Mouse (Mus musculus) midbrain, embryonic 15.5 days (tissue): Measurements from ENCODE around the gene Plekhg5. TPM values are rescaled to one million over a fixed set of nuclear protein-coding genes. Genes with fewer than 3 reads are reported as not detected.

ENCODE experiments used
- ATAC-seq: fragments of 200-750 bp; cut with Nextera tagmentation; replicated peaks from 2 replicates; pipeline ENCODE4 v1.8.0; 2017; ENCODE audit warnings: moderate TSS enrichment
- H3K27ac ChIP-seq: fragments of 300-500 bp; sonication (generic); 2 replicates; pipeline ENCODE4 v1.5.1; 2015; ENCODE audit warnings: mild to moderate bottlenecking, inconsistent platforms
- H3K27me3 ChIP-seq: fragments of 300-500 bp; sonication (generic); replicated peaks from 2 replicates; pipeline ENCODE4 v1.6.1; 2015; ENCODE audit warnings: inconsistent platforms
- H3K36me3 ChIP-seq: fragments of 300-500 bp; sonication (generic); replicated peaks from 2 replicates; pipeline ENCODE4 v1.6.1; 2015; ENCODE audit warnings: inconsistent platforms
- H3K4me1 ChIP-seq: fragments of 300-500 bp; sonication (generic); 2 replicates; pipeline ENCODE4 v1.6.1; 2015; ENCODE audit warnings: inconsistent platforms
- H3K4me2 ChIP-seq: fragments of 300-500 bp; sonication (generic); 2 replicates; pipeline ENCODE4 v1.6.1; 2015; ENCODE audit warnings: inconsistent platforms, mild to moderate bottlenecking, moderate library complexity
- H3K4me3 ChIP-seq: fragments of 300-500 bp; sonication (generic); 2 replicates; pipeline ENCODE4 v1.5.1; 2015; ENCODE audit warnings: mild to moderate bottlenecking, inconsistent platforms
- H3K9ac ChIP-seq: fragments of 300-500 bp; sonication (generic); 2 replicates; pipeline ENCODE4 v1.6.1; 2015; ENCODE audit warnings: mild to moderate bottlenecking, inconsistent platforms
- H3K9me3 ChIP-seq: fragments of 300-500 bp; sonication (generic); 2 replicates; pipeline ENCODE4 v1.6.1; 2016; ENCODE audit warnings: inconsistent platforms
- WGBS: fragments of 180-500 bp; shearing (Covaris S2); methylation state at CpG from one replicate; pipeline ENCODE4 v1.1.7; 2015; ENCODE audit warnings: mixed read lengths; 5-methylcytosine and 5-hydroxymethylcytosine counted together
- polyA plus RNA-seq: library from polyadenylated mRNA; unstranded; fragments of >200 nt; fragmentation: Nextera tagmentation; extraction: Ambion mirVana; gene quantifications from 2 replicates; pipeline ENCODE4 v1.2.1, GENCODE M21; 2015

Gene Plekhg5
- polyA plus RNA-seq, 1 experiment from 2014 or later = 12.5 TPM

DNA sequence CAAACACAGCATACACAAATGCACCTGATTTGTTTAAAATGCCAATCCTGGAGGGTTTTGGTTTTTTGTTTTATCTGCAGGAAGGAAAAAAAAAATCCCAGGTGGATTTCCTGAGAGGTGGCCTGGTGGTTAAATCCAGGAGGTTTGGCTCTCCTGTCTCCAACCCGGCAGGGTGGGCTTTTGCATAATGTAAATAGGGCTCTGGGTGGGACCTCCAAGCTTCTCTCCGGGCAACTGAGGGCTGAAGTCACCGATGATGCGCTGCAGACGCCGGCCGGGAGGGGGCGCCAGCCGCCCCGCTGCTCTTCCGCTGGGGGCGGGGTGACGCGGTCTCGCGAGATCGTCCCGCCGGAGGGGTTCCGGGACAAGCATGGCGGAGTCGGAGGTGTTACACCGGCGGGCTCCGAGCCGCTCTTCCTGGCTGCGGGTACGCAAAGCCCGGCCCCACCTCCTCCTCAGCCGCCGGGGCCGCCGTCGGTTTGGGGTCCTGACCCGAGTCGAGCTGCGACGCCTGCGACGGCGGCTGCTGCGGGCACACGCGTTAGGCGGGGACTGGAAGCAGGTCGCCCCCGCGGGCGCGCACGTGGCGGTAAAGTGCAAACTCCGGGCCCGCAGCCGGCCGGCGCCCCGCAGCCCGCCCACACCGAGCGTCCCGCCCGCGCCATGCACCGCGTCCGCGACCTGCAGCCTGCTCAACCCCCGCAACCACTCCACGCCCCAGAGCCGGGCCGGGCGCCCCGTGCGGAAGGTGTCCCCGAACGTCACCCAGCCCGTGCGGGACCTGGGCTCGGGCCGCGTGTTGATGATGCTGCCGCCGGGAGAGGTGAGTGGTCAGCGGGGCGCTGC lies 33.1 kb upstream of the Plekhg5 start, which contains the start of gene Nol9:
Gene Nol9, plus strand, starts transcription at position 337 of the 846 bp plus-strand sequence.
- no peaks in the 10 kb centered on the region for H3K9me3 ChIP-seq

DNA sequence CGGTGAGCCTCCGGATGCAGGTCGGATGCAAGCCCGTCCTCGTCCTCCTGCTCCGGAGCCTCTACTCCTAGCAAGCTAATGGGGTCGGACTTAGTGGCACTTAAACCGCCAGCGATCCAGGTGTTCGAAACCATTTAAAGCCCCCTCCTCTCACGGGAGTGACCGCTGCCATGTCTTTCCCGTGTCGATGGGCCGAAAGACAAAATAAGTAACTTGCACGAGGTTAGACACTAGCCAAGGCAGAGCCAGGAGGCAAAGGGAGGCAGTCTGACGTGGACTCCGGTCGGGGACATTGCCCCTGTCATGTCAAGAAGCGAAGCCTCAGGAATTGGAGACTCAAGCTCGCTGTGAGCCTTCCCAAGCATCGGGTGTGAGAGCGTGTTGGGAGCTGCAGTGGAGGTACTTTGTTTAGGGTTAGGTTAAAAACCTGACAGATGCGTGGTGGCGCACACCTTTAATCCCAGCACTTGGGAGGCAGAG lies 32.4 kb upstream of the Plekhg5 start:
- Histone ChIP-seq H3K9me3 (no peaks in the 10 kb centered on the region), H3K4me3 (peak overlapping the region; percentile 93), H3K4me1 (peaks cover 18% of the 10 kb centered on the region), H3K36me3 (peaks cover 30% of the 10 kb centered on the region; the same call in 1 of the 2 replicates), H3K9ac (peak overlapping the region; percentile 74), H3K4me2 (peak overlapping the region; percentile 96), H3K27ac (no peak overlapping the region), H3K27me3 (no peaks in the 10 kb centered on the region)
- 4% methylated on average over 25 of the region's 25 CpGs for WGBS
- peak; percentile 12; the same call in 1 of the 2 replicates for ATAC-seq

More for the DNA sequence above, 33.1 kb upstream of the Plekhg5 start, which contains the start of gene Nol9:
- Histone ChIP-seq H3K4me2 (peak within 1 kb of the TSS; percentile 96), H3K27ac (peak within 1 kb of the TSS; percentile 52; the same call in 1 of the 2 replicates), H3K4me1 (peaks cover 18% of the 10 kb centered on the region), H3K27me3 (no peaks in the 10 kb centered on the region), H3K36me3 (peaks cover 23% of the 10 kb centered on the region; the same call in 1 of the 2 replicates), H3K9ac (peak within 1 kb of the TSS; percentile 74), H3K4me3 (peak within 1 kb of the TSS; percentile 93)
- under 1% methylated on average over 75 of the region's 86 CpGs for WGBS
- ATAC-seq = peak; percentile 88

DNA sequence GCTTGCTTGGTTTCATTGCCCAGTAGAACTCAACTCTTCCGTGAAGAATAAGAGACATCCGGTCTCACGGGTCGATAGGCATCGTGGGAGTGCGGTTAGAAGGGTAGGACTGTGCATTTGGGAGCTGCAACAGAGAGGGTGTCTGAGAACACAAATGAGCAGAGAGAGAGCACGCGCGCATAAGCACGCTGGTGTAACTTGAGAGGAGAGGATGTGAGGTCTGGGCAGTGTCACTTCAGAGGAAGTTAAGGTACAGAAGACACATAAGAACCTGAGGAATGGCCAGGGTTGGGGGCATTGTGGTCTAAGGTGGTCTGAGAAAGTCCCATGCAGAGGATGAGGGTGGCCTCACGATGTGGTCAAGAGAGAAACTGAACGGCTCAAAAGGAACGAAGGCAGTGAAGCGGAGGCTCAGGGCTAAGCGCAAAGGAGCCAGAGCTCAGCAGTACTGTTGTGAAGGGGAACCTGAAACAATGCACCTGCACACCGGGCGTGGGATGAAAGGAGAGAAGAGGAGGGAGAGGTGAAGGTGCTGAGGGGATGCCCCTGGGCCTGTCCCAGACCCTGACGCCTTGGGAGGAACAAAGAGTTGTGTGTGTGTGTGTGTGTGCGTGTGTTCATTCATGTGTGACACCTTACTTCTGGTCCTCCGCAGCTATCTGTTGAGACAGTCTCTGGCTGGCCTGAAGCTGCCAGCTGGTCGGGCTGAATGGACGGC lies 30.2 kb upstream of the Plekhg5 start:
- WGBS = 96% methylated on average over 22 of the region's 22 CpGs
- no peak for ATAC-seq
- no peaks in the 10 kb centered on the region for H3K27me3 ChIP-seq
- no peaks in the 10 kb centered on the region for H3K9me3 ChIP-seq
- H3K4me1 ChIP-seq = peaks cover 18% of the 10 kb centered on the region
- H3K4me2 ChIP-seq = no peak overlapping the region
- no peak overlapping the region for H3K4me3 ChIP-seq
- no peak overlapping the region for H3K9ac ChIP-seq
- peaks cover 46% of the 10 kb centered on the region; the same call in 1 of the 2 replicates for H3K36me3 ChIP-seq
- no peak overlapping the region for H3K27ac ChIP-seq

DNA sequence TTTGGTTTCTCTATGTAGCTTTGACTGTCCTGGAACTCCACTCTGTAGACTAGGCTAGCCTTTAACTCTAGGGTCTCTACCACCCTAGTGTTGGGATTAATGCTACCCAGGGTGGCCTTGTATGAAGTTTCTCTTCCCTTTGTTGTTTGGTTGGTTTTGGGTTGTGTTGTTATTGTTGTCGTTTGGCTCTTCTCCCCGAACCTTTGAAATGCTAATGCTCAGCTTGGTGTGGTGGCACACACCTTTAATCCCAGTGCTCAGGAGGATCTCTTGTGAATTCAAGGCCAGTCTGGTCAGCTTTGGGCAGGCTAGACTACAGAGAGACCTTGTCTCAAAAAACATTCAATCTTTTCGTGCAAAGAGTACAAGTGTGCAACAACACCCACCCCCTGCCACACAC lies 29.1 kb upstream of the Plekhg5 start:
- H3K36me3 ChIP-seq = peaks cover 56% of the 10 kb centered on the region; the same call in 1 of the 2 replicates
- H3K4me1 ChIP-seq = peaks cover 18% of the 10 kb centered on the region
- no peak overlapping the region for H3K9ac ChIP-seq
- 89% methylated on average over 3 of the region's 3 CpGs for WGBS
- ATAC-seq = no peak
- no peaks in the 10 kb centered on the region for H3K27me3 ChIP-seq
- no peaks in the 10 kb centered on the region for H3K9me3 ChIP-seq
- no peak overlapping the region for H3K4me2 ChIP-seq
- no peak overlapping the region for H3K27ac ChIP-seq
- no peak overlapping the region for H3K4me3 ChIP-seq

DNA sequence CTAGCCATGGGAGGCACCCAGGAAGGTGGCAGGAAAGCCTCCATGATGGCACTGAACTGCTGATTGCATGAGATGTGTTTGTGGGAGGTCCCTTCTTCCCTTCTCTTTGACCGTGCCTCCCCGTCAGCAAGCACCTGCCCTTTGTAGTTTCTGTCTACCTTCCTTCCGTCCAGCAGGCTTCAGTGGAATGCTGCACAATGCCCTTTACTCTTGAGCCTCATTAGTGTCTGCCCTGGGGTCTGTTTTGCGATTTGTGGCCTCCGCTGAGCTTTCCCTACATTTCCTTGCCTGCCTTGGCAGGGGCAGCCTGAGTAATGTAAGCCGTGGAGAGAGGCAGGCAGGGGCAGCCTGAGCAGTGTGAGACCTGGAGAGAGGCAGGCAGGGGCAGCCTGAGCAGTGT lies 27.7 kb upstream of the Plekhg5 start:
- Histone ChIP-seq H3K9ac (no peak overlapping the region), H3K36me3 (peaks cover 61% of the 10 kb centered on the region; the same call in 1 of the 2 replicates), H3K4me1 (peaks cover 15% of the 10 kb centered on the region), H3K27ac (no peak overlapping the region), H3K27me3 (no peaks in the 10 kb centered on the region), H3K4me2 (no peak overlapping the region), H3K9me3 (no peaks in the 10 kb centered on the region), H3K4me3 (no peak overlapping the region)
- 83% methylated on average over 6 of the region's 6 CpGs for WGBS
- no peak for ATAC-seq

DNA sequence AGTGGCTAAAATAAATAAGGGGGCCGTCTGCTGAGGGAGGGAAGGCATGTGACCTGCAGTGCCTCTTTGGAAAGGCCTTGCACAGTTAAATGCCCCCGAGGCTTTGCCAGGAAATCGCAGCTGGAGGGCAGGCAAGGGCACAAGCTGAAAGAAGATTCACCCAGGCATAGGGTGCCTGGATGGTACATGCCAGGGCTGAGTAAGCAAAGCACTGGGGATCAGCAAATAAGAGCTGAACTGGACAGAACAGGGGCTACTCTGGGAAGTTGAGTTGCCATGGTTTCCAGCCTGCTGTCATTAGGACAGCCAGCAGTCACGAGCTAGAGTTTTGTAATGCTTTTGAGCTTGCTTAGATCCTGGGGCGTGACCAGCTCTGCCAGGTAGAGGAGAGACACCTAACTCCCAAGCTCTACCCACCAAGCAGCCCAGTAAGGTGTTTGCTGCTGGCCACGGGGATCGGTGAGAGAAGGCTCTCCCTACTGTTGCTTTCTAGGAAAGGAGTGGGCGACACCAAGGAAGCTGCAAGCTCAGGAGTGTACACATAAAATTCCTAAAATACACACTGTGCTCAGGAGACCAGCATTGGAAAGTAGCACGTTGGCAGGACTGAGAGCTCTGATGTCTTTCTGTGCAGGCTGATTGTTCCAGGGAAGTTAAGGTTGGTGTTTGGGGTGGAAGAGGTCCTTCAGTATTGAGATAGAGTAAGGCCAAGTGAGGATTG lies 9.7 kb upstream of the Plekhg5 start:
- Histone ChIP-seq H3K36me3 (peaks cover 25% of the 10 kb centered on the region; the same call in 1 of the 2 replicates), H3K9ac (no peak overlapping the region), H3K9me3 (no peaks in the 10 kb centered on the region), H3K27me3 (no peaks in the 10 kb centered on the region), H3K4me1 (no peaks in the 10 kb centered on the region), H3K4me2 (no peak overlapping the region), H3K27ac (no peak overlapping the region), H3K4me3 (no peak overlapping the region)
- WGBS = 82% methylated on average over 9 of the region's 9 CpGs
- no peak for ATAC-seq

DNA sequence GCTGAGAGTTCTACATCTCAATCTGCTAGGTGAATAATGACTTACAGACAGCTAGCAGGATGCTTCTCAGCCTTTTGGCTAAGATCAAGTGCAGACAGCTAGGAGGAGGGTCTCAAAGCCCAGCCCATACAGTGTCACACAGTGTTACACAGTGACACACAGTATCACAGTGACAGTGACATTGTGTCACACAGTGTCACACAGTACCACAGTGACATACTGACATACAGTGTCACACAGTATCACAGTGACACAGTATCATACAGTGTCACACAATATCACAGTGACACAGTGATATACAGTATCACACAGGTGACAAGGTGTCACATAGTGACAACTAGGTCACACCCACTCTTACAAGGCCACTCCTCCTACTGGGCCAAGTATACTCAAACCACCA lies 5.0 kb upstream of the Plekhg5 start:
- H3K4me1 ChIP-seq = peaks cover 3% of the 10 kb centered on the region
- H3K36me3 ChIP-seq = no peaks in the 10 kb centered on the region
- H3K4me2 ChIP-seq = no peak overlapping the region
- no peak overlapping the region for H3K4me3 ChIP-seq
- no peak overlapping the region for H3K9ac ChIP-seq
- H3K27ac ChIP-seq = no peak overlapping the region
- ATAC-seq = no peak
- H3K9me3 ChIP-seq = no peaks in the 10 kb centered on the region
- no peaks in the 10 kb centered on the region for H3K27me3 ChIP-seq

DNA sequence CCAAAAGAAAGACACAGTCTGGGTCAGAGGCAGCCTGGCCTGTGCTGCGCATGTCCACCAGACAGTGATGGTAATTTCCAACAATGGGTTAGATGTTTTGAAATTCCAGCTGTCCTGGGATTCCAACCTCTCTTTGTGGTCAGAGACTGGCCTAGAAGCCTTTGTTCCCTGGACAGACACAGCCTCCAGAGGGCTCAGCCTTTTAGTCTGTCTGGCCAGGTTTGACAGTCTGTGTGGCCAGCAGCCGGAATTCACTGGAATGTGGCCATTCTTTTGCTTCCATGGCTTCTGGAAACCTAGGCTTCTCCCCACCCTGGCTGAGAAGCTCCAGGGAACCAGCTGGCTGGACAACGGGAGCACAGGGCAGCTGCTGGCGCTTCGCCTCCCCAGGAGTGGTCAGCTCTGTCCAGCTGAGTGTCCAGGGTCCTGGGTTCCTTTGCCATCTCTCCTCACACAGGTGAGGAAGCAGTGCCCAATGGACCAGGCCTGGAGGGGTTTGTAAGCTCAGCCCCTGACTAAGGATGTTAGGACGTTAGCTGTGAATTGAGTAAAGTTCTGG lies 4.1 kb upstream of the Plekhg5 start:
- H3K27me3 ChIP-seq = no peaks in the 10 kb centered on the region
- no peak overlapping the region for H3K4me2 ChIP-seq
- 69% methylated on average over 6 of the region's 6 CpGs for WGBS
- peaks cover 8% of the 10 kb centered on the region for H3K4me1 ChIP-seq
- H3K4me3 ChIP-seq = no peak overlapping the region
- no peak overlapping the region for H3K27ac ChIP-seq
- no peak overlapping the region for H3K9ac ChIP-seq
- ATAC-seq = no peak
- H3K9me3 ChIP-seq = no peaks in the 10 kb centered on the region
- no peaks in the 10 kb centered on the region for H3K36me3 ChIP-seq

DNA sequence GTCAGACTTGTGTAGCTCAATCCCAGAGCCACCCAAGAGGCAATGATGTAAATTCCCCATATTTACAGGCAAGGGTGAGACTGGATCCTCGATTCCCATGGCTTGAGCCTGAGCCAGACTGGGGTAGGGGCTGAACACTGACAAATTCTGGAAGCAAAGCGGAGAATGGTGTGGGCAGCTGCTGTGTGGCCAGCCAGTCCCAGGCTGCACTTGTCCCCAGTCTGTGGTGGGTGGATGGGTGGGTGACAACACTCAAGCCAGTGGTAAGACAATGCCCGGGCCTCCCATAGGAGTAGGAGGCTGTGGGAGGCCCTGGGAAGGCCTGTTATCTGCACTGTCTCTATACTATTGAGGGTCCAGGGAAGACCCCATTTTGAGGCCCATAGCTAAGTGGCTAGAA lies 3.1 kb upstream of the Plekhg5 start:
- 91% methylated on average over 3 of the region's 3 CpGs for WGBS

DNA sequence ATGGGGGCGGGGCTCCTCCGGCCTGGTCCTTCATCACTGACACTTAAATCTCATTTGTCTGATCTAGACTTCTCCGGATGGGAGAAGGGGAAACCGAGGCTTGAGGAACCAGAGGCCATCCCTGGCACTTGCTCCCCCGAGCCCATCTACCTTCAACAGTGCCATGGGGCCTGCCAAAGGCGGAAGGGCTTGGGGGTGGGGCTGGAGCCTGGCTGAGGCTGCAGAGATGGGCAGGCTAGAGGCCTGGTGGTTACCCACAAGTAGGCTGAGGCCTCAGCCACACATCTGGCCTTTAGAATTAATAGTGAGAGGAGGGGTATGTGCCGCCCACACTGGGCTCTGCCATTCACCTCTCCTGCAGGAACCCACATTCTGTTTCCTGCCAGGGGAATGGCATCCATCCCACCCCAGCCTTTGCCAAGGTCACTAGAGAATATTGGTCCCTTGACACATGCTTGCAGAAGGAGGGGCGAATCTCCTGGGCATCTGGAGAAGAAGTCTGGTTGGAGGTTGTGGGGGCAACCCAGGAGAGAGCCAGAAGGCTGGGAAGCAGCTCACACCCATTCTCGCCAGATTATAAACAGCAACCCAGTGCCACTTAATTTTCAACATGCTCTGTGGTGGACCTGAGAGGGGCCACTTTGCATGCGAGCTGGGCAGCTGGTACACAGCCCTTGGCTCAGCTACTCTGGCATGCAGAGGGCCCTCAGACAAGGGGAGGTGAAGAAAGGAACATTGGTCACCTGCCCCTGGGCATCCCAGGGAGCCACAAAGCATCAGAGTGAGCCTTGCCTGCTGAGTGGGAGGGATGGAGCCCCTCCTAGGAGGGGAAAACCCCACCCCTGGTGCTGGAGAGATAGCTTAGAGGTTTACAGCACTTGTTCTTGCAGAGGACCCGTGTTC lies 1.6 kb upstream of the Plekhg5 start:
- ATAC-seq = no peak
- 70% methylated on average over 11 of the region's 11 CpGs for WGBS
- H3K9ac ChIP-seq = no peak overlapping the region

More for the DNA sequence above, 3.1 kb upstream of the Plekhg5 start:
- Histone ChIP-seq H3K27ac (no peak overlapping the region), H3K4me2 (no peak overlapping the region), H3K36me3 (no peaks in the 10 kb centered on the region), H3K9me3 (no peaks in the 10 kb centered on the region), H3K4me1 (peaks cover 8% of the 10 kb centered on the region), H3K4me3 (no peak overlapping the region), H3K27me3 (no peaks in the 10 kb centered on the region), H3K9ac (no peak overlapping the region)
- ATAC-seq = no peak

DNA sequence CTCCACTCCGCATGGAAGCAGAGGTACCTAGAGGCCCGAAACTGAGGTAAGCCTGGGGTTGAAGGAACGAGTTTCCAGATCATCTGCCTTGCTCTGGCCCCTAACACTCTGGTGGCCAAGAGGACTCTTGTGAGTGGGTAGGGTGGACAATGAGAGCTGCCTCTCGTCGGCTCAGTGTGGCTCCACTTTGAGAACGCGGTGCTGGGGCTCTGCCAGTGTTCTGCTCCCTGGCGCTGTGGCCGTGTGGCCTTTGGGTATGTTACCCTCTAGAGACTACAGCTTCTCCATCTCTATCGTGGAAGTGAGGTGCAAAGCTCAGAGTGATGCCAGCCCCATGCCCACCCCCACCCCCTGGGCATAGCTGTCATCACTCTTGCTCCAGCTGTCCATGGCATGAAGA lies 357 bp downstream of the Plekhg5 start:
- Histone ChIP-seq H3K27ac (no peak overlapping the region), H3K4me2 (no peak overlapping the region), H3K9me3 (no peaks in the 10 kb centered on the region), H3K4me3 (no peak overlapping the region), H3K9ac (no peak overlapping the region), H3K36me3 (no peaks in the 10 kb centered on the region), H3K27me3 (no peaks in the 10 kb centered on the region; the same call in 1 of the 2 replicates), H3K4me1 (peaks cover 8% of the 10 kb centered on the region)
- 53% methylated on average over 10 of the region's 10 CpGs for WGBS
- ATAC-seq = no peak

More for the DNA sequence above, 1.6 kb upstream of the Plekhg5 start:
- Histone ChIP-seq H3K27me3 (no peaks in the 10 kb centered on the region), H3K4me3 (no peak overlapping the region), H3K9me3 (no peaks in the 10 kb centered on the region), H3K36me3 (no peaks in the 10 kb centered on the region), H3K4me1 (peaks cover 8% of the 10 kb centered on the region), H3K27ac (no peak overlapping the region), H3K4me2 (no peak overlapping the region)
